Mouse (Mus musculus) thymus, postnatal 0 days (tissue): ENCODE data around the gene Wdr91. TPM values are rescaled to one million over a fixed set of nuclear protein-coding genes. Genes with fewer than 3 reads are reported as not detected.

Experiments used
- DNase-seq: peaks from one replicate; pipeline ENCODE4 v3.0.0-alpha.2; 2015; ENCODE audit warnings: low spot score
- polyA plus RNA-seq: library from polyadenylated mRNA; unstranded; fragments of >200 nt; fragmentation: Nextera tagmentation; extraction: Ambion mirVana; gene quantifications from 2 replicates; pipeline ENCODE4 v1.2.1, GENCODE M21; 2015

Wdr91 gene
- polyA plus RNA-seq, 1 experiment from 2014 or later = 17.6 TPM

GRCm38 (mm10) chr6:34863786-34864514 is 46.7 kb downstream of the Wdr91 start:
- DNase-seq = no peak

DNA sequence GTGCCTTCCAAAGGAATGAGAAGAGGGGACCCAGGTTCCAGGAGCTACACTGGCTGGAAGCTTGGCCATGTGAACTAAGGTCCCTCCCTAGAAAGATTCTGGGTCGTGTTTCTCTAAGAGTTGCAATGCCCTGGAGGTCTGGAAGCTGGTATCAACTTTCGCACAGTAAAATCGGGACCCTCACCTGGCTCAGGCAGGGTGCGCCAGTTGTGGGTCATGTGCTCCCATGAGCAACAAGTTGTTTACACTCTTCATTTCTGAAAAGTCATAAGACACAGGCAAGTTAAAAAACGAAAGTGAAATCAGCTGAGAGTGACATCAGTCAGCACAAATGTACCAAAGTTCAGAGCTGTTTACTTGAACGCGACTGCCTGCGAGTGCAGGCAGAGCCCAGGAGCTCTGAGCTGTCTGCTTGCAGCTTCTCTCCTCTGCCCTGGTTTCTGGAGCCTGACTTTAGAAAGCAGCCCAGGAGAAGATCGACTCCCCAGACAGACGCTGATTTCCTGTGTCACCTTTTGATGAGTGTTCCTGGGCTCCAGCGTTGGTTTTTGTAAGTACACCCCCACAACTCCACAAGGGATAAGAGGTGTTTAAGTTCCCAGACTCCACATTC is 47.8 kb downstream of the Wdr91 start, which contains the start of gene Tmem140:
Gene Tmem140 (plus strand): TSS at position 356 of the 613 bp plus-strand sequence.
- DNase-seq = peak; percentile 77

DNA sequence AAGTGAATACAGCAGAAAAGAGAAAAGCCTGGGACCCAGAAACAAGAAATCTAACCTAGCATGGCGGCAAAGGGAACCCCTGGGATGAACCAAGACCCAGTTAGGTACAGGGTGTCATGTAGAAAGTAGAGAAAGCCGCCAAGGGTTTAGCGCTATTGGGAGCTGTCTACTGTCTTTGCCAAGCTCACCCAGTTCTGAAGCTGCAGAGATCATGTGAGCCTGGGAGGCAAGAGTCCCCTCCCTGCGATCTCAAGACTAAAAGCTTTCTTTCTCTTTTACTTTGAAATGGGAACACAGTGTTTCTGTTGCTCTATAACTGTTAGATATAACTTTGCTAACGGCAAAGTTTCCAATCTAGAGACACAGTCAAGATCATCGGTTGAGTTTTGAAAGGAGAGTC is 48.3 kb downstream of the Wdr91 start:
- peak; percentile 80 for DNase-seq

GRCm38 (mm10) chr6:34861546-34862053 is 49.1 kb downstream of the Wdr91 start:
- peak; percentile 42 for DNase-seq

- no peak for DNase-seq
Measured at GRCm38 (mm10) chr6:34832352-34832751, 78.3 kb downstream of the Wdr91 start.

Other genes with a start within 250 kb of the Wdr91 start
- 8.5 and 8.8 TPM in 2 replicates for gene Agbl3, start 130.4 kb downstream of the Wdr91 start, polyA plus RNA-seq
- 8.4 and 10.0 TPM in 2 replicates for gene Tmem140, start 47.7 kb downstream of the Wdr91 start, polyA plus RNA-seq
- gene Cyren, start 32.8 kb downstream of the Wdr91 start, polyA plus RNA-seq = 14.5 and 15.1 TPM in 2 replicates
- gene Stra8, start 9.3 kb upstream of the Wdr91 start, polyA plus RNA-seq = 1.6 and 2.0 TPM in 2 replicates
- gene Slc23a4, start 77.5 kb upstream of the Wdr91 start, polyA plus RNA-seq = 7.4 and 7.7 TPM in 2 replicates
- gene Cnot4, start 222.8 kb upstream of the Wdr91 start, polyA plus RNA-seq = 30.4 and 30.6 TPM in 2 replicates